Mouse (Mus musculus): Measurements from ENCODE around the gene Sh3yl1. TPM values are rescaled to one million over a fixed set of nuclear protein-coding genes. Genes with fewer than 3 reads are reported as not detected.

The Sh3yl1 gene
- polyA plus RNA-seq, 1 experiment from 2014 or later, result 34.4 TPM

GRCm38 (mm10) chr12:30922401-30922800 lies 10.9 kb downstream of the Sh3yl1 start:
- H3K9me3 ChIP-seq (replicated peaks; ENCODE audit: control insufficient read depth, low read length), result no peaks in the 10 kb centered on the region
- H3K27me3 ChIP-seq (replicated peaks; ENCODE audit: control insufficient read depth, insufficient read depth, low read length), result no peaks in the 10 kb centered on the region
- DNase-seq (ENCODE audit: low spot score), result no peak
- 78% methylated on average over 3 of the region's 3 CpGs for WGBS
- H3K36me3 ChIP-seq (ENCODE audit: control insufficient read depth, insufficient read depth, low read length), result no peaks in the 10 kb centered on the region
- no peaks in the 10 kb centered on the region for H3K4me1 ChIP-seq (ENCODE audit: control insufficient read depth, insufficient read depth, low read length)
- H3K9ac ChIP-seq (ENCODE audit: low read length), result no peak overlapping the region
- no peak overlapping the region for H3K4me2 ChIP-seq (ENCODE audit: low read length)
- H3K27ac ChIP-seq (ENCODE audit: low read depth, low read length), result no peak overlapping the region
- no peak overlapping the region for H3K4me3 ChIP-seq (ENCODE audit: low read depth, low read length)
- ATAC-seq, result no peak

GRCm38 (mm10) chr12:30928182-30928581 lies 16.7 kb downstream of the Sh3yl1 start:
- 85% methylated on average over 6 of the region's 6 CpGs for WGBS
- H3K9me3 ChIP-seq (replicated peaks; ENCODE audit: control insufficient read depth, low read length), result no peaks in the 10 kb centered on the region
- H3K36me3 ChIP-seq (ENCODE audit: control insufficient read depth, insufficient read depth, low read length), result no peaks in the 10 kb centered on the region
- H3K4me3 ChIP-seq (ENCODE audit: low read depth, low read length), result no peak overlapping the region
- no peak overlapping the region for H3K9ac ChIP-seq (ENCODE audit: low read length)
- H3K4me1 ChIP-seq (ENCODE audit: control insufficient read depth, insufficient read depth, low read length), result no peaks in the 10 kb centered on the region
- ATAC-seq, result no peak
- no peaks in the 10 kb centered on the region for H3K27me3 ChIP-seq (replicated peaks; ENCODE audit: control insufficient read depth, insufficient read depth, low read length)
- no peak overlapping the region for H3K4me2 ChIP-seq (ENCODE audit: low read length)
- H3K27ac ChIP-seq (ENCODE audit: low read depth, low read length), result no peak overlapping the region
- DNase-seq (ENCODE audit: low spot score), result no peak

GRCm38 (mm10) chr12:30933299-30933698 lies 21.8 kb downstream of the Sh3yl1 start:
- Histone ChIP-seq H3K4me1 (ENCODE audit: control insufficient read depth, insufficient read depth, low read length) (no peaks in the 10 kb centered on the region), H3K27ac (ENCODE audit: low read depth, low read length) (no peak overlapping the region), H3K4me2 (ENCODE audit: low read length) (no peak overlapping the region), H3K4me3 (ENCODE audit: low read depth, low read length) (no peak overlapping the region), H3K36me3 (ENCODE audit: control insufficient read depth, insufficient read depth, low read length) (no peaks in the 10 kb centered on the region), H3K9ac (ENCODE audit: low read length) (no peak overlapping the region), H3K9me3 (replicated peaks; ENCODE audit: control insufficient read depth, low read length) (no peaks in the 10 kb centered on the region), H3K27me3 (replicated peaks; ENCODE audit: control insufficient read depth, insufficient read depth, low read length) (no peaks in the 10 kb centered on the region)
- ATAC-seq (no peak), DNase-seq (ENCODE audit: low spot score) (no peak)
- 89% methylated on average over 2 of the region's 2 CpGs for WGBS

- Histone ChIP-seq H3K4me2 (ENCODE audit: low read length) (no peak overlapping the region), H3K36me3 (ENCODE audit: control insufficient read depth, insufficient read depth, low read length) (peaks cover 2% of the 10 kb centered on the region; the same call in 1 of the 2 replicates), H3K27ac (ENCODE audit: low read depth, low read length) (no peak overlapping the region), H3K9ac (ENCODE audit: low read length) (no peak overlapping the region), H3K4me1 (ENCODE audit: control insufficient read depth, insufficient read depth, low read length) (no peaks in the 10 kb centered on the region), H3K4me3 (ENCODE audit: low read depth, low read length) (no peak overlapping the region), H3K9me3 (replicated peaks; ENCODE audit: control insufficient read depth, low read length) (no peaks in the 10 kb centered on the region), H3K27me3 (replicated peaks; ENCODE audit: control insufficient read depth, insufficient read depth, low read length) (no peaks in the 10 kb centered on the region)
- WGBS, result 81% methylated on average over 2 of the region's 2 CpGs
- DNase-seq (ENCODE audit: low spot score), result no peak
- ATAC-seq, result no peak
Observed at GRCm38 (mm10) chr12:30936899-30937298, 25.4 kb downstream of the Sh3yl1 start.

GRCm38 (mm10) chr12:30943057-30943986 lies 31.9 kb downstream of the Sh3yl1 start:
- DNase-seq (ENCODE audit: low spot score), result no peak
- Histone ChIP-seq H3K4me2 (ENCODE audit: low read length) (no peak overlapping the region), H3K36me3 (ENCODE audit: control insufficient read depth, insufficient read depth, low read length) (peaks cover 7% of the 10 kb centered on the region), H3K9ac (ENCODE audit: low read length) (no peak overlapping the region), H3K27ac (ENCODE audit: low read depth, low read length) (no peak overlapping the region), H3K9me3 (replicated peaks; ENCODE audit: control insufficient read depth, low read length) (no peaks in the 10 kb centered on the region), H3K4me1 (ENCODE audit: control insufficient read depth, insufficient read depth, low read length) (no peaks in the 10 kb centered on the region), H3K27me3 (replicated peaks; ENCODE audit: control insufficient read depth, insufficient read depth, low read length) (no peaks in the 10 kb centered on the region), H3K4me3 (ENCODE audit: low read depth, low read length) (no peak overlapping the region)
- WGBS, result 92% methylated on average over 14 of the region's 14 CpGs
- no peak for ATAC-seq

- Histone ChIP-seq H3K36me3 (ENCODE audit: control insufficient read depth, insufficient read depth, low read length) (peaks cover 7% of the 10 kb centered on the region), H3K4me2 (ENCODE audit: low read length) (no peak overlapping the region), H3K4me3 (ENCODE audit: low read depth, low read length) (no peak overlapping the region), H3K9me3 (replicated peaks; ENCODE audit: control insufficient read depth, low read length) (no peaks in the 10 kb centered on the region), H3K9ac (ENCODE audit: low read length) (no peak overlapping the region), H3K27me3 (replicated peaks; ENCODE audit: control insufficient read depth, insufficient read depth, low read length) (no peaks in the 10 kb centered on the region), H3K27ac (ENCODE audit: low read depth, low read length) (no peak overlapping the region), H3K4me1 (ENCODE audit: control insufficient read depth, insufficient read depth, low read length) (no peaks in the 10 kb centered on the region)
- whole genome bisulfite sequencing, result 80% methylated on average over 3 of the region's 3 CpGs
- no peak for DNase-seq (ENCODE audit: low spot score)
- ATAC-seq, result no peak
Observed at GRCm38 (mm10) chr12:30944197-30944596, 32.7 kb downstream of the Sh3yl1 start.

- Histone ChIP-seq H3K9ac (ENCODE audit: low read length) (no peak overlapping the region), H3K9me3 (replicated peaks; ENCODE audit: control insufficient read depth, low read length) (no peaks in the 10 kb centered on the region), H3K4me2 (ENCODE audit: low read length) (no peak overlapping the region), H3K4me3 (ENCODE audit: low read depth, low read length) (no peak overlapping the region), H3K27ac (ENCODE audit: low read depth, low read length) (no peak overlapping the region), H3K36me3 (ENCODE audit: control insufficient read depth, insufficient read depth, low read length) (no peaks in the 10 kb centered on the region), H3K4me1 (ENCODE audit: control insufficient read depth, insufficient read depth, low read length) (no peaks in the 10 kb centered on the region), H3K27me3 (replicated peaks; ENCODE audit: control insufficient read depth, insufficient read depth, low read length) (no peaks in the 10 kb centered on the region)
- ATAC-seq, result no peak
- WGBS, result 75% methylated on average over 2 of the region's 2 CpGs
- DNase-seq (ENCODE audit: low spot score), result no peak
Observed at GRCm38 (mm10) chr12:30970700-30971099, 59.2 kb downstream of the Sh3yl1 start.

- no peaks in the 10 kb centered on the region for H3K4me1 ChIP-seq (ENCODE audit: control insufficient read depth, insufficient read depth, low read length)
- DNase-seq (ENCODE audit: low spot score), result no peak
- H3K4me2 ChIP-seq (ENCODE audit: low read length), result no peak overlapping the region
- H3K27me3 ChIP-seq (replicated peaks; ENCODE audit: control insufficient read depth, insufficient read depth, low read length), result no peaks in the 10 kb centered on the region
- no peaks in the 10 kb centered on the region for H3K9me3 ChIP-seq (replicated peaks; ENCODE audit: control insufficient read depth, low read length)
- 87% methylated on average over 4 of the region's 4 CpGs for WGBS
- ATAC-seq, result no peak
- no peaks in the 10 kb centered on the region for H3K36me3 ChIP-seq (ENCODE audit: control insufficient read depth, insufficient read depth, low read length)
- H3K27ac ChIP-seq (ENCODE audit: low read depth, low read length), result no peak overlapping the region
- H3K4me3 ChIP-seq (ENCODE audit: low read depth, low read length), result no peak overlapping the region
- H3K9ac ChIP-seq (ENCODE audit: low read length), result no peak overlapping the region
Observed at GRCm38 (mm10) chr12:31003795-31004194, 92.3 kb downstream of the Sh3yl1 start.

- 21% methylated on average over 3 of the region's 3 CpGs for WGBS
- Histone ChIP-seq H3K36me3 (ENCODE audit: control insufficient read depth, insufficient read depth, low read length) (no peaks in the 10 kb centered on the region), H3K27me3 (replicated peaks; ENCODE audit: control insufficient read depth, insufficient read depth, low read length) (no peaks in the 10 kb centered on the region), H3K27ac (ENCODE audit: low read depth, low read length) (no peak overlapping the region), H3K4me3 (ENCODE audit: low read depth, low read length) (no peak overlapping the region), H3K4me2 (ENCODE audit: low read length) (no peak overlapping the region), H3K9me3 (replicated peaks; ENCODE audit: control insufficient read depth, low read length) (no peaks in the 10 kb centered on the region), H3K4me1 (ENCODE audit: control insufficient read depth, insufficient read depth, low read length) (no peaks in the 10 kb centered on the region), H3K9ac (ENCODE audit: low read length) (no peak overlapping the region)
- peak; percentile 69; the same call in 1 of the 2 replicates for ATAC-seq
- peak; percentile 83 for DNase-seq (ENCODE audit: low spot score)
Observed at GRCm38 (mm10) chr12:31005010-31005409, 93.5 kb downstream of the Sh3yl1 start.

Measured in forebrain, embryonic 14.5 days (tissue).